Mouse (Mus musculus) MEL (cell line): ENCODE measurements around the gene Sorl1. TPM values are rescaled to one million over a fixed set of nuclear protein-coding genes. Genes with fewer than 3 reads are reported as not detected.

Experiments used
- DNase-seq: peaks from one replicate; pipeline ENCODE4 v3.0.0; 2011; ENCODE audit warnings: low read depth, low spot score
- H3K27ac ChIP-seq: 2 replicates; pipeline ENCODE4 v1.5.1; 2012; ENCODE audit warnings: low read depth, mild to moderate bottlenecking, control low read depth, low read length, moderate library complexity; ENCODE audit not compliant: control insufficient read depth
- H3K27me3 ChIP-seq, 2 experiments: fragments of 150-350 bp in 1 of 2; sonication (generic) in 1 of 2; 2 replicates each; pipeline ENCODE4 v1.6.1; 2012; ENCODE audit warnings: low read length in 2 of 2, mild to moderate bottlenecking in 2 of 2, improper control_type of control experiment in 1 of 2, moderate library complexity in 1 of 2; ENCODE audit not compliant: insufficient read depth in 2 of 2, control insufficient read depth in 1 of 2
- H3K36me3 ChIP-seq, 2 experiments: 2 replicates each; pipeline ENCODE4 v1.6.1; 2012 to 2014; ENCODE audit warnings: low read length in 2 of 2, improper control_type of control experiment in 1 of 2, inconsistent platforms in 1 of 2, mild to moderate bottlenecking in 1 of 2; ENCODE audit not compliant: insufficient read depth in 2 of 2, control insufficient read depth in 1 of 2
- H3K4me1 ChIP-seq, 2 experiments: fragments of 150-350 bp in 1 of 2; sonication (generic) in 1 of 2; 2 replicates each; pipeline ENCODE4 v1.6.1; 2012; ENCODE audit warnings: low read length in 2 of 2, improper control_type of control experiment in 1 of 2, mild to moderate bottlenecking in 1 of 2; ENCODE audit not compliant: insufficient read depth in 2 of 2, control insufficient read depth in 1 of 2
- H3K4me3 ChIP-seq, 2 experiments: fragments of 150-350 bp in 1 of 2; sonication (generic) in 1 of 2; 2 replicates each; pipeline ENCODE4 v1.5.1; 2012; ENCODE audit warnings: low read depth in 2 of 2, low read length in 2 of 2, mild to moderate bottlenecking in 2 of 2, moderate library complexity in 2 of 2, control low read depth in 1 of 2, improper control_type of control experiment in 1 of 2; ENCODE audit not compliant: control insufficient read depth in 1 of 2, insufficient read depth in 1 of 2
- H3K79me2 ChIP-seq: 2 replicates; pipeline ENCODE4 v1.6.1; 2012; ENCODE audit warnings: mild to moderate bottlenecking, low read length, moderate library complexity; ENCODE audit not compliant: control insufficient read depth, poor library complexity, insufficient read depth
- H3K9ac ChIP-seq: 2 replicates; pipeline ENCODE4 v1.6.1; 2012; ENCODE audit warnings: low read depth, mild to moderate bottlenecking, control low read depth, low read length, moderate library complexity; ENCODE audit not compliant: control insufficient read depth, poor library complexity, severe bottlenecking
- H3K9me3 ChIP-seq: fragments of 150-350 bp; sonication (generic); replicated peaks from 2 replicates; pipeline ENCODE4 v1.6.1; 2012; ENCODE audit warnings: mild to moderate bottlenecking, low read length, improper control_type of control experiment, moderate library complexity; ENCODE audit not compliant: insufficient read depth
- BHLHE40 ChIP-seq: IDR thresholded peaks from 2 replicates; pipeline ENCODE4 v1.6.1; 2012; ENCODE audit warnings: low read depth, mild to moderate bottlenecking, inconsistent platforms, low read length, improper control_type of control experiment, borderline replicate concordance
- CHD1 ChIP-seq: IDR thresholded peaks from 2 replicates; pipeline ENCODE4 v1.6.1; 2012; ENCODE audit warnings: low read depth, mild to moderate bottlenecking, inconsistent platforms, low read length, improper control_type of control experiment
- CHD2 ChIP-seq: IDR thresholded peaks from 2 replicates; pipeline ENCODE4 v1.6.1; 2011; ENCODE audit warnings: low read length, improper control_type of control experiment
- E2F4 ChIP-seq: IDR thresholded peaks from 2 replicates; pipeline ENCODE4 v1.6.1; 2011; ENCODE audit warnings: low read depth, low read length, improper control_type of control experiment, borderline replicate concordance
- EP300 ChIP-seq, 2 experiments: IDR thresholded peaks; 2 replicates each; pipeline ENCODE4 v1.6.1; 2011; ENCODE audit warnings: improper control_type of control experiment in 2 of 2, low read length in 2 of 2, low read depth in 1 of 2, mild to moderate bottlenecking in 1 of 2
- JUND ChIP-seq: IDR thresholded peaks from 2 replicates; pipeline ENCODE4 v1.6.1; 2011; ENCODE audit warnings: low read depth, mild to moderate bottlenecking, improper control_type of control experiment, low read length
- MAX ChIP-seq: IDR thresholded peaks from 2 replicates; pipeline ENCODE4 v1.6.1; 2011; ENCODE audit warnings: low read length, improper control_type of control experiment
- MXI1 ChIP-seq: IDR thresholded peaks from 2 replicates; pipeline ENCODE4 v1.6.1; 2011; ENCODE audit warnings: mild to moderate bottlenecking, low read depth, low read length, improper control_type of control experiment
- MYC ChIP-seq: IDR thresholded peaks from 2 replicates; pipeline ENCODE4 v1.6.1; 2011; ENCODE audit warnings: low read depth, mild to moderate bottlenecking, low read length, improper control_type of control experiment, moderate library complexity
- NRF1 ChIP-seq: IDR thresholded peaks from 2 replicates; pipeline ENCODE4 v1.6.1; 2014; ENCODE audit warnings: low read depth, mild to moderate bottlenecking, inconsistent platforms, low read length, improper control_type of control experiment, moderate library complexity; ENCODE audit not compliant: poor library complexity, insufficient read depth, severe bottlenecking
- POLR2AphosphoS2 ChIP-seq: IDR thresholded peaks from 2 replicates; pipeline ENCODE4 v1.6.1; 2011; ENCODE audit warnings: low read length, improper control_type of control experiment
- POLR2AphosphoS5 ChIP-seq: IDR thresholded peaks from 2 replicates; pipeline ENCODE4 v1.6.1; 2012; ENCODE audit warnings: low read depth, borderline replicate concordance, mild to moderate bottlenecking, inconsistent platforms, low read length, moderate library complexity, mixed read lengths
- RAD21 ChIP-seq: IDR thresholded peaks from 2 replicates; pipeline ENCODE4 v1.6.1; 2011; ENCODE audit warnings: mild to moderate bottlenecking, low read depth, low read length, improper control_type of control experiment
- TAL1 ChIP-seq: IDR thresholded peaks from 2 replicates; pipeline ENCODE4 v1.6.1; 2012; ENCODE audit warnings: mild to moderate bottlenecking, inconsistent platforms, low read length, moderate library complexity, mixed read lengths
- TBP ChIP-seq: IDR thresholded peaks from 2 replicates; pipeline ENCODE4 v1.8.0; 2011; ENCODE audit warnings: low read depth, low read length, improper control_type of control experiment
- TCF12 ChIP-seq: IDR thresholded peaks from 2 replicates; pipeline ENCODE4 v1.6.1; 2014; ENCODE audit warnings: low read depth, mild to moderate bottlenecking, inconsistent platforms, low read length, improper control_type of control experiment, moderate library complexity
- USF2 ChIP-seq, 2 experiments: IDR thresholded peaks; 2 replicates each; pipeline ENCODE4 v1.6.1; 2011 to 2012; ENCODE audit warnings: improper control_type of control experiment in 2 of 2, low read length in 2 of 2, borderline replicate concordance in 1 of 2, inconsistent platforms in 1 of 2, low read depth in 1 of 2, mild to moderate bottlenecking in 1 of 2; ENCODE audit not compliant: insufficient read depth in 1 of 2
- ZKSCAN1 ChIP-seq: IDR thresholded peaks from 2 replicates; pipeline ENCODE4 v1.6.1; 2012; ENCODE audit warnings: low read depth, mild to moderate bottlenecking, inconsistent platforms, low read length, improper control_type of control experiment, moderate library complexity
- polyA plus RNA-seq, 2 experiments: library from polyadenylated mRNA; stranded (reverse) in 1 of 2; unstranded in 1 of 2; fragments of >175 nt in 1 of 2; fragments of >200 nt in 1 of 2; gene quantifications; 2 replicates each; pipeline versions ENCODE4 v1.2.1 to v1.2.4; 2012; ENCODE audit warnings: low replicate concordance in 2 of 2, low read depth in 1 of 2; ENCODE audit not compliant: insufficient read length in 2 of 2, insufficient read depth in 1 of 2, missing spikeins in 1 of 2
- total RNA-seq: library from RNA; depleted of rRNA; stranded (reverse); fragments of 300-350 nt; gene quantifications from 2 replicates; pipeline ENCODE4 v1.2.3, GENCODE M21; 2012

The Sorl1 gene
- total and polyA plus RNA-seq, 3 experiments: not detected

- no peak overlapping the region for H3K9ac ChIP-seq
- no peak overlapping the region for H3K4me3 ChIP-seq
- H3K9me3 ChIP-seq: no peaks in the 10 kb centered on the region
- H3K27me3 ChIP-seq: no peaks in the 10 kb centered on the region
- H3K79me2 ChIP-seq: no peaks in the 10 kb centered on the region
- H3K4me1 ChIP-seq: no peaks in the 10 kb centered on the region
- H3K27ac ChIP-seq: no peak overlapping the region
- DNase-seq: no peak
- no peaks in the 10 kb centered on the region for H3K36me3 ChIP-seq
- TF ChIP-seq NRF1: no peak
- TF ChIP-seq TBP: no peak
- TF ChIP-seq TCF12: no peak
- no peak for TF ChIP-seq CHD2
- TF ChIP-seq MAX: no peak
- TF ChIP-seq EP300 (IDR thresholded peaks at IDR 0.05; ENCODE audit: low read depth in 1 of 2, low read length in 2 of 2): no peak
- no peak for TF ChIP-seq BHLHE40
- no peak for TF ChIP-seq ZKSCAN1
- no peak for TF ChIP-seq JUND
- TF ChIP-seq POLR2AphosphoS2: no peak
- no peak for TF ChIP-seq CHD1
- no peak for TF ChIP-seq RAD21
- TF ChIP-seq USF2 (IDR thresholded peaks at IDR 0.05; ENCODE audit: borderline replicate concordance in 1 of 2, insufficient read depth in 1 of 2, low read depth in 1 of 2, low read length in 2 of 2): no peak
These were observed 32.5 kb downstream of the Sorl1 start for GRCm38 (mm10) chr9:42091561-42091960.

- no peaks in the 10 kb centered on the region for H3K27me3 ChIP-seq
- H3K9ac ChIP-seq: no peak overlapping the region
- H3K79me2 ChIP-seq: no peaks in the 10 kb centered on the region
- no peak overlapping the region for H3K4me3 ChIP-seq
- no peaks in the 10 kb centered on the region for H3K9me3 ChIP-seq
- TF ChIP-seq POLR2AphosphoS5 (no peak), MXI1 (no peak), NRF1 (no peak), E2F4 (no peak), TAL1 (no peak), MYC (no peak), TBP (no peak)
- DNase-seq: no peak
- H3K4me1 ChIP-seq: no peaks in the 10 kb centered on the region
- no peaks in the 10 kb centered on the region for H3K36me3 ChIP-seq
- H3K27ac ChIP-seq: no peak overlapping the region
These were observed 36.2 kb downstream of the Sorl1 start for GRCm38 (mm10) chr9:42087921-42088320.
